Mouse (Mus musculus) midbrain, embryonic 16.5 days (tissue): ENCODE measurements around the gene Mad2l1bp. TPM values are rescaled to one million over a fixed set of nuclear protein-coding genes. Genes with fewer than 3 reads are reported as not detected.

Source experiments
- ATAC-seq: fragments of 200-750 bp; cut with Nextera tagmentation; 2 replicates; pipeline ENCODE4 v1.8.0; 2017; ENCODE audit warnings: moderate TSS enrichment
- H3K27ac ChIP-seq: fragments of 300-500 bp; sonication (generic); 2 replicates; pipeline ENCODE4 v1.5.1; 2014; ENCODE audit warnings: mild to moderate bottlenecking, low read length, mixed read lengths
- H3K27me3 ChIP-seq: fragments of 300-500 bp; sonication (generic); 2 replicates; pipeline ENCODE4 v1.6.1; 2014; ENCODE audit warnings: low read depth, low read length, mixed read lengths; ENCODE audit not compliant: control insufficient read depth, insufficient read depth
- H3K36me3 ChIP-seq: fragments of 300-500 bp; sonication (generic); 2 replicates; pipeline ENCODE4 v1.6.1; 2014; ENCODE audit warnings: mild to moderate bottlenecking, low read length, moderate library complexity, mixed read lengths; ENCODE audit not compliant: control insufficient read depth, insufficient read depth
- H3K4me1 ChIP-seq: fragments of 300-500 bp; sonication (generic); 2 replicates; pipeline ENCODE4 v1.6.1; 2014; ENCODE audit warnings: mild to moderate bottlenecking, low read length, mixed read lengths; ENCODE audit not compliant: control insufficient read depth, insufficient read depth
- H3K4me2 ChIP-seq: fragments of 300-500 bp; sonication (generic); 2 replicates; pipeline ENCODE4 v1.6.1; 2014; ENCODE audit warnings: mild to moderate bottlenecking, low read length, mixed read lengths
- H3K4me3 ChIP-seq: fragments of 300-500 bp; sonication (generic); 2 replicates; pipeline ENCODE4 v1.5.1; 2014; ENCODE audit warnings: low read depth, mild to moderate bottlenecking, low read length, moderate library complexity, mixed read lengths
- H3K9ac ChIP-seq: fragments of 300-500 bp; sonication (generic); 2 replicates; pipeline ENCODE4 v1.6.1; 2014; ENCODE audit warnings: low read depth, low read length, mixed read lengths
- H3K9me3 ChIP-seq: fragments of 300-500 bp; sonication (generic); replicated peaks from 2 replicates; pipeline ENCODE4 v1.6.1; 2014; ENCODE audit warnings: mild to moderate bottlenecking, low read length, mixed read lengths; ENCODE audit not compliant: control insufficient read depth, poor library complexity, severe bottlenecking
- WGBS: fragments of 180-500 bp; shearing (Covaris S2); extraction: QIAGEN DNeasy Blood & Tissue Kit; methylation state at CpG from one replicate; pipeline ENCODE4 v1.1.7; 2014; 5-methylcytosine and 5-hydroxymethylcytosine counted together
- polyA plus RNA-seq: library from polyadenylated mRNA; unstranded; fragments of >200 nt; fragmentation: Nextera tagmentation; extraction: Ambion mirVana; gene quantifications from 2 replicates; pipeline ENCODE4 v1.2.1, GENCODE M21; 2015

The Mad2l1bp gene
- polyA plus RNA-seq, 1 experiment from 2014 or later = 21.9 TPM

DNA sequence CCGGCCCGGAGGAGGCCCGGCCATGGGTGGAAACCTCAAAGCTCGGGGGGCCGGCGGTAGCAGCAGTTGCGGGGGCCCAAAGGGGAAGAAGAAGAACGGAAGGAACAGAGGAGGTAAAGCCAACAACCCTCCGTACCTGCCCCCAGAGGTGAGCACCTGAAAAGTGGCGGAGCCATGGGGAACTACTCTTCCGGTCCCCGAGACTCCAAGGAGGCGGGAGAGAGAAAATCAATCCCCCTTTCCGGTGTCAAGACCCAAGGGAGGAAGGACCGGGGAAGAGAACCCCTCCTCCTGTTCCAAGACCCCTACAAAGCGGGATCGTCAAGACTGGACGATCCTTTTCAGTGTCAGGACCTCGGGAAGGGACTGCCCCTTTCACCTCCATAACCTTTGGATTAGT lies 7.8 kb upstream of the Mad2l1bp start:
- Histone ChIP-seq H3K27ac (peak overlapping the region; percentile 70), H3K4me3 (peak overlapping the region; percentile 84), H3K4me2 (peak overlapping the region; percentile 91), H3K9ac (peak overlapping the region; percentile 83), H3K27me3 (no peaks in the 10 kb centered on the region), H3K4me1 (peaks cover 26% of the 10 kb centered on the region), H3K9me3 (no peaks in the 10 kb centered on the region), H3K36me3 (peaks cover 15% of the 10 kb centered on the region)
- WGBS = under 1% methylated on average over 19 of the region's 19 CpGs
- peak; percentile 34 for ATAC-seq

DNA sequence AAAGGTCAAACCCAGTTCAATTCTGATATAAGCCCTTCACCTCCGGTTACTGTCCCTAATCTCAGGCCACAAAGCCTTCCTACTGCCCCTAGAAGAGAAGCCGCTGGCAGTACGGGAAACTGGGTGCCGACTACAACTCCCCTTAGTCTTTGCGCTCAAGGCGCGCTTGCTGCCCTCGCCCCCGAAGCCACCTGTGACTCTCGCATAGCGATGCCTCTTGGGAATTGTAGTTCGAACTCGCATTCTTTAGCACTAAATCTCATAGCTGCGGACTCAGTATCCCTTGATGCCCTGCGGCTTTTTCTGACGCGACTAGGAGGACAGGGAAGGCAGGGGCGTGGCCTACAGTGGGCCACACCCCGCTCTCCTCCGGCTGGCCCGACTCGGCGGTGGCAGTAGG lies 7.3 kb upstream of the Mad2l1bp start, which contains the start of gene Gtpbp2:
Gtpbp2 (plus strand) TSS at position 347 of the 400 bp plus-strand sequence.
- no peaks in the 10 kb centered on the region for H3K9me3 ChIP-seq
- H3K4me3 ChIP-seq = peak within 1 kb of the TSS; percentile 84
- under 1% methylated on average over 23 of the region's 23 CpGs for WGBS
- peaks cover 26% of the 10 kb centered on the region for H3K4me1 ChIP-seq
- peak within 1 kb of the TSS; percentile 92 for H3K4me2 ChIP-seq
- peak within 1 kb of the TSS; percentile 77 for H3K27ac ChIP-seq
- H3K27me3 ChIP-seq = no peaks in the 10 kb centered on the region
- H3K36me3 ChIP-seq = peaks cover 11% of the 10 kb centered on the region
- H3K9ac ChIP-seq = peak within 1 kb of the TSS; percentile 83
- peak; percentile 96 for ATAC-seq

DNA sequence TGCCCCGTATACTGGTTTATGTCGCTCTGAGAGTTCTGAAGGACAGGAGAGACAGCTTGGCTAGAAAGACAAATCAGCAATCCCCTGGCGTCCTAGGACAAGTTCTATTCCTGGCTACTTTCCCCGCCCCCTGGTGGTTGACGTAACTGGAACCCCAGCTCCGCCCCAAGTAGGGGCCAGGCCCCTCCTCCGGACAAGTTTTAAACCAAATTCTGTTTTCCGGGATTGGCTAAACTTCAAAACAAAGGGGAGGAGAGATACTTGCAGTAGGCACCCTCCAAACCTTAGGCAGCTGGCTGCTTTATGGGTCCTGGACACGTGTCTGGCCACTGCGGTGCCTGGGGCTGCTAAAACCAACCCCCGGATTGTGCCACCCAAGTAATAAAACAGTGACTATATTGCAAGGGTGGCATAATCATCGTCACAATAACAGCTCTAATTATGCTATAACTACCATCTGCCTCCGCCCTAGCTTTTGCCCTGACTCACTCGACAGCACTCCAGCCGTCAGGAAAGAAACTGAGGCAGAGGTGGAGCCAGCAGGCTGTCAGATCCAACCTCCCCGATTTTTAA lies 6.8 kb upstream of the Mad2l1bp start:
- peak overlapping the region; percentile 68 for H3K9ac ChIP-seq
- peak overlapping the region; percentile 84 for H3K4me3 ChIP-seq
- peak overlapping the region; percentile 77 for H3K27ac ChIP-seq
- peak overlapping the region; percentile 92 for H3K4me2 ChIP-seq
- H3K9me3 ChIP-seq = no peaks in the 10 kb centered on the region
- peaks cover 6% of the 10 kb centered on the region for H3K36me3 ChIP-seq
- no peaks in the 10 kb centered on the region for H3K27me3 ChIP-seq
- H3K4me1 ChIP-seq = peaks cover 26% of the 10 kb centered on the region
- WGBS = under 1% methylated on average over 16 of the region's 16 CpGs
- ATAC-seq = peak; percentile 71

DNA sequence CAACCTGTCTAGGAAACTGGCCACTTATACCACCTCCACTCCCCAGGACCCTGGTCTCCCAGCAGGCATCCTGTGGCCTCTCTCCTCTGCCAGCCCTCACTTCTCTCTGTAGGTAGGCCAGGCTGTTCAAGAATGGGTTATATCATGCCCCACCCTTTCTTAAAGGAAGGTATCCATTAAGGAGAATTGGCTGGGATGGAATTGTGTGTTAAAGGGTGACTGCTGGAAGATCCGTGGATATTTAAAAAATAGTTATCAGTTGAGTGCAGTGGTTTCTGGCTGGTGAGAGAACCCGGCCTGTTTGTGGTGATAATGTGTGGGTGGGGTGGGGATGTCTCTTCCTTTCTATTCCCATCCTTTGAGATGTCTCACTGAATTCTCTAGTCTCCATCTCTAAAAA lies 5.9 kb upstream of the Mad2l1bp start:
- Histone ChIP-seq H3K4me3 (no peak overlapping the region), H3K27me3 (no peaks in the 10 kb centered on the region), H3K9ac (no peak overlapping the region), H3K9me3 (no peaks in the 10 kb centered on the region), H3K27ac (no peak overlapping the region), H3K36me3 (peaks cover under 1% of the 10 kb centered on the region; the same call in 1 of the 2 replicates), H3K4me2 (no peak overlapping the region), H3K4me1 (peaks cover 26% of the 10 kb centered on the region)
- ATAC-seq = no peak
- 78% methylated on average over 2 of the region's 2 CpGs for WGBS

DNA sequence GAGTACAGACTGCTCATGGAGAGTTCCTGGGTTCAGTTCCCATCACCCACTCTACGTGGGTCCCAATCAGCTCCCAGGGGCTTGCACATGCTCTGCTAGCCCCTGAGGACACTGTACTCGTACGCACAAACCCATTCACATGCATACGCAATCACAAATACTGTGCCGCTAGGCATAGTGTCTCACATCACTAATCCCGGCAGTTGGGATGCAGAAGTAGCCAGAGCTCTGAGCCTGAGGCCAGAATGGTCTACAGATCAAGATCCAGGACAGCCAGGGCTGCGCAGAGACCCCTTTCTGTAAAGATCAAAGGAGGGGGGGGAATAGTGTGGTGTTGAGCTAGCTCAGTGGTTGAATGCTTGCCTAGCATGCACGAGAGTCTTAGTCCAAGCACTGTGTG lies 3.8 kb upstream of the Mad2l1bp start:
- no peaks in the 10 kb centered on the region for H3K27me3 ChIP-seq
- H3K27ac ChIP-seq = no peak overlapping the region
- peaks cover 24% of the 10 kb centered on the region for H3K4me1 ChIP-seq
- ATAC-seq = no peak
- H3K36me3 ChIP-seq = no peaks in the 10 kb centered on the region
- 84% methylated on average over 8 of the region's 8 CpGs for WGBS
- H3K4me2 ChIP-seq = no peak overlapping the region
- no peaks in the 10 kb centered on the region for H3K9me3 ChIP-seq
- H3K9ac ChIP-seq = no peak overlapping the region
- H3K4me3 ChIP-seq = no peak overlapping the region

DNA sequence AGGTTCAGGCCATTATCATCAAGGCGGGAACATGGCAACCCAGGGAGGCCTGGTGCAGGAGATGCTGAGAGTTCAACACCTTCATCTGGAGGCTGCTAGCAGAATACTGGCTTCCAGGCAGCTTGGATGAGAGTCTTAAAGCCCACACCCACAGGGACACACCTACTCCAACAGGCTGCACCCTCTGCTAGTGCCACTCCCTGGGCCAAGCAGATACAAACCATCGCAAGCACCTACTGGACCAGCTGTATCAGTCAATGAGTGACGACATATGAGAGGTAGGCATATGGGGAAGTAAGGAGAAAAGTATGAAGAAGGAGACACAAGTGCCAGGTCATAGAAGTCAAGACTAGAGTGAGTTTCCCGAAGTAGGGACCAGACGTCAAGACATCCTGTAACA lies 3.3 kb upstream of the Mad2l1bp start:
- Histone ChIP-seq H3K9me3 (no peaks in the 10 kb centered on the region), H3K4me2 (no peak overlapping the region), H3K4me3 (no peak overlapping the region), H3K27ac (no peak overlapping the region), H3K4me1 (peaks cover 20% of the 10 kb centered on the region), H3K27me3 (no peaks in the 10 kb centered on the region), H3K9ac (no peak overlapping the region), H3K36me3 (no peaks in the 10 kb centered on the region)
- WGBS = 86% methylated on average over 5 of the region's 5 CpGs
- no peak for ATAC-seq

DNA sequence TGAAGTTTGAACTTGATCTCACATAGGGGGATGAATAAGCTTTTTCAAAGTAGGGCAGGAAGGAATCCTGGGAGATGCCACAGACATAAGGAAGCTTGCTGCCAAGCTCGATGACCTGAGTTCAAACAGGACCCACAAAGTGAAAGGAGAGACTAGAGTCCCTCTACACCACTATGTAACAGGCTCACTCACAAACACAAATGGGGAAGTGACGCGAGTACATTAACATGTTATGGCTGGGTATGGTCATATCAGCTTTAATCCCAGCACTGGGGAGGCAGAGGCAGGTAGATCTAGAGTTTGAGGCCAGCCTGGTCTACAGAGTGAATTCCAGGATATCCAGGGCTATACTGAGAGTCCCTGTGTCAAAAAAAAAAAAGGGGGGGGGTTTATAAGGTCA lies 983 bp upstream of the Mad2l1bp start:
- H3K4me3 ChIP-seq = no peak overlapping the region
- no peak for ATAC-seq
- no peaks in the 10 kb centered on the region for H3K27me3 ChIP-seq
- no peak overlapping the region for H3K27ac ChIP-seq
- H3K4me1 ChIP-seq = peaks cover 11% of the 10 kb centered on the region
- no peaks in the 10 kb centered on the region for H3K36me3 ChIP-seq
- H3K9ac ChIP-seq = no peak overlapping the region
- no peak overlapping the region for H3K4me2 ChIP-seq
- 93% methylated on average over 3 of the region's 3 CpGs for WGBS
- H3K9me3 ChIP-seq = no peaks in the 10 kb centered on the region

DNA sequence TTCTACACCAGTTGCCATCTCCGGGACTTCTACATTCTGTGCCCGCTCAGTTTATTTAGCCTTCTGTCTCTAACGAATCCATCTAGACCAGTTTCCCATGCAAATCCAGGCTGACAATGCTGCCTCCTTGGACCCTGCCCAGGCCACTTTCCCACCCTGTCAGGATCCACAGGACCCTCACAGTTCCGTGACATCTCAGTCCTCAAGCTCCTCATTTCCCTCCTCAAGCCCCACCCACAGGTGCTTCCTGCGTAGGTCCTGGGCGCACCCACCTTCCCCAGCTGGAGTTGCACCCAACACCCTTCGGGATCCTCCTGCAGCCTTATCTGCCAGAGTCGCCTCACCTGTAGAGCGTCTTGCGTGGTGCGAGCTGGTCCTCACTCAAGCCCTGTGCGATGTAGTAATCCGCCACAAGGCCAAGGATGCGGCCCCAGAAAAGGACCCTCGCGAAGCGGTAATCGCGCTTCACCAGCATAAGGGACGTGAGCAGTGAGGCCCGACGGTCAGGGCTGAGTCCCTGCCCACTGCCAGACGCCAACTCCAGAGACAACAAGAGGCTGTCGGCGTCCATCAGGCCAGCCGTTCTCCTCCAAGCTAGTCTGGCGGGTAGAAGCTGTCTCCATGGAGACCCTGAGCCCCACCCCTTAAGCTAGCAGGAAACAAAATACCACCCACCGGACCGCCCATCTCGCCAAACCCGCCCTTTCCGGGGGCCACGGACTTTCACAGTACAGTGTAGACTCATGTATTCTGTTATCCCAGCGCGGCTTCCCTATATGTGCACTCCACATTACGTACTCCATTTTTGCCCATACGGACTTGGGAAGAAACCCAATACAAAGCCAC lies 9.6 kb downstream of the Mad2l1bp start, which contains the start of gene Rsph9:
Rsph9 (minus strand) TSS at position 639 of the 846 bp plus-strand sequence.
- H3K4me2 ChIP-seq = peak within 1 kb of the TSS; percentile 66
- peaks cover 11% of the 10 kb centered on the region; the same call in 1 of the 2 replicates for H3K4me1 ChIP-seq
- no peaks in the 10 kb centered on the region for H3K9me3 ChIP-seq
- peak within 1 kb of the TSS; percentile 59 for H3K4me3 ChIP-seq
- H3K27me3 ChIP-seq = no peaks in the 10 kb centered on the region
- H3K27ac ChIP-seq = peak within 1 kb of the TSS; percentile 68
- peak; percentile 98 for ATAC-seq
- H3K9ac ChIP-seq = peak within 1 kb of the TSS; percentile 76
- WGBS = 6% methylated on average over 37 of the region's 37 CpGs
- peaks cover 14% of the 10 kb centered on the region for H3K36me3 ChIP-seq

DNA sequence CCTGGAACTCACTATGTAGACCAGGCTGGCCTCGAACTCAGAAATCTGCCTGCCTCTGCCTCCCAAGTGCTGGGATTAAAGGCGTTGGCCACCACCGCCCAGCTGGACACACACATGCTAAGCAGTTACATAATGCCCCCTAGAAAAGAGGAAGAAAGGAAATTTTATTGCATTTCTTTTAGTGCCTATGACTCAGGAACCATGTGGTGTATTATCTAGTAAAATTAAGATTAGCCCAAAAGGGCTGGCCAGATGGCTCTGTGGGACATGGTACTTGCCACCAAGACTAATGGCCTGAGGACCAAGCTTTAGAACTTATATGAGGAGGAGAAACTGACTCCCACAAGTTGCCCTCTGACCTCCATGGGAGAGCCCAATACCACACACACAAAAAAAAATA lies 13.5 kb downstream of the Mad2l1bp start:
- WGBS = 94% methylated on average over 3 of the region's 3 CpGs
- H3K9me3 ChIP-seq = no peaks in the 10 kb centered on the region
- ATAC-seq = no peak
- H3K4me3 ChIP-seq = no peak overlapping the region
- H3K9ac ChIP-seq = no peak overlapping the region
- no peak overlapping the region for H3K4me2 ChIP-seq
- H3K27me3 ChIP-seq = no peaks in the 10 kb centered on the region
- H3K4me1 ChIP-seq = peaks cover 11% of the 10 kb centered on the region; the same call in 1 of the 2 replicates
- no peaks in the 10 kb centered on the region; the same call in 1 of the 2 replicates for H3K36me3 ChIP-seq
- no peak overlapping the region for H3K27ac ChIP-seq
